Mouse (Mus musculus) adrenal gland (tissue): ENCODE results near the gene Igf2bp1.

Experiments
- intact Hi-C: fragments of 180-260 bp; cut with DNase I; formaldehyde crosslinking; loops from one replicate; pipeline ENCODE4 v1.15.1; 2025
- long read RNA-seq, 2 experiments: library from polyadenylated mRNA; unstranded; transcript quantifications; one replicate each; pipeline ENCODE4 v2.0.0; 2020; ENCODE audit warnings: borderline replicate concordance in 1 of 2; ENCODE audit not compliant: insufficient replicate concordance in 1 of 2

Gene Igf2bp1
- long read RNA-seq, experiment 1, result 0 reads
- long read RNA-seq, experiment 2, result 0 reads

GRCm38 (mm10) chr11:96005403-96006271 is at the start of gene Igf2bp1:
Gene Igf2bp1 (minus strand): TSS chr11:96005940.
- intact Hi-C loops, result loop anchor here (10.0 kb wide), 1 partner anchor 189 kb away; the partner anchor contains the start of gene Hoxb13

DNA sequence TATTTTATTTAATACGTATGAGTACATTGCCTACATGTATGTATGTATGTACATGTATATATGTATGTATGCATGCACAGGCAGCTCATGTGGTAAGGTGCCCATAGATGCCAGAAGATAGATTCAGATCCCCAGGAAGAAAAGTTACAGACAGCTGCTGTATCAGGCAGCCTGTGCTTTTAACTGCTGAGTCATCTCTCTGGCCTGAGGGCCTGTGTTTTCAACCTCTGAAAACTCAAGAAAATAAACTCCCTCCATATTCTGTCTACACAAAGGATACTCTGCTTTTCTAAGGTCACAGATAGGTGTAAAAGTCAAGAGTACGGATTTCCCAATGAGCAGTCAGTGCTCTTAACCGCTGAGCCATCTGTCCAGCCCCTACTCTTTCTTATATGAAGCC is 45.1 kb upstream of the Igf2bp1 start:
- intact Hi-C loops, result no loop called here

- intact Hi-C loops, result no loop called here
Measured at GRCm38 (mm10) chr11:96049939-96050338, 44.2 kb upstream of the Igf2bp1 start.

- intact Hi-C loops, result no loop called here
Measured at GRCm38 (mm10) chr11:96047469-96048373, 42.0 kb upstream of the Igf2bp1 start.

- intact Hi-C loops, result no loop called here
Measured at GRCm38 (mm10) chr11:96046793-96047192, 41.1 kb upstream of the Igf2bp1 start.

DNA sequence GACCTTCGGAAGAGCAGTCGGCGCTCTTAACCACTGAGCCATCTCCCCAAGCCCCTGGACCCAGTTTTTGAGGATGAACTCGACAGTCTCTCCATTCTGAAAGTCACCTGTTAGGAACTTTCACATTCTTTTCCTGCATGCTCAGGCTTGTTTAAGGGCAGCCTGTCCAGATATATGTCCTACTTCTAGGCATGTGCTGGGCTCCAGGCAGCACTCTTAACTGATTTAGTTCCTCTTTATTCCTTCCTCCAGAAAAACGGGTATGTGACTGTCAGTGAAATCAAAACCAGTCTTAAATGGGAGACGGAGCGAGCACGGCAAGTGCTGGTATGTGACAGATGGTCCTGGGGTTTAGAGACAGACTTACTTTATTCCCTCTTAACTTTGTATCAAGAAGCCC is 40.3 kb upstream of the Igf2bp1 start:
- intact Hi-C loops, result no loop called here

GRCm38 (mm10) chr11:96044803-96045567 is 39.2 kb upstream of the Igf2bp1 start:
- intact Hi-C loops, result no loop called here

- intact Hi-C loops, result no loop called here
Measured at GRCm38 (mm10) chr11:96038560-96038959, 32.8 kb upstream of the Igf2bp1 start.

- intact Hi-C loops, result no loop called here
Measured at GRCm38 (mm10) chr11:96037499-96037898, 31.8 kb upstream of the Igf2bp1 start.

DNA sequence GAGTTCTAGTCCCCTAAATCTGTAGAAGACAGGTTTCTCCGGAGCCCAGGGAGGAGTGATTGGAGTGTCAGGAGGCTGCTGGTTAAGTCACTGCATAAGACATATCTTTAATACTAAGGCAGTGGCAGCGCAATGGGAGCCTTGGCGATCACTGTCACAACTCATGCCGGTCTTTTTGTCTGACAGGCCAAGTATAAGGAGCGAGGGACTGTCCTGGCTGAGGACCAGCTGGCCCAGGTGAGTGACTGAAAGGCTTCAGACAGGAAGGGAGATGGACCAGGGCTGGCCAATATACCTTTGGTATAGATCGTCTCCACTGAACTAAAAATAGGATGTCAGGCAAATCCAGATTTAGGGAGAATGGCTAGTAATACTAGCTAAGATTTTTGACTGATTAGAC is 29.4 kb upstream of the Igf2bp1 start:
- intact Hi-C loops, result no loop called here

DNA sequence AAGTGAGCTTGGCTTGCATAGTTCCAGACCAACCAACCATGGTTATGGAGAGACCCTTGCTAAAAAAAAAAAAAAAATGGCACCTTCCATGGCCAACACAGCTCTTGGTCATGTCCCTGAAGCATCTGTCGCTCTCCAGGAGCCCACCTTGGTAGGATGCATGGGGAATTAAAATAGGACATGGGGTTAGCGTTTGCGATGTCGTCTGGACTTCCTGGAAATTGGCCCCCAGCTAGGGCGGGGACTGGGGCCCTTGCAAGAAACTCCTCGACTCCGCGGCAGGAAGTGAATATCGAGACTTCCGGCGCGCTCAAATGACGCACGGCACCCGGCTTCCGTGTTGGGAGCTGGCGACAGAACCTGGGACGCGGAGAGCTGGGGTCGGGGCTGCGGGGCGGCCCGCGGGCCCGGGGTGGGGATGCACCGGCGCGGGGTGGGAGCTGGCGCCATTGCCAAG is 28.9 kb upstream of the Igf2bp1 start, which contains the start of gene Snf8:
TSS of gene Snf8 (plus strand) at position 290 of the 457 bp plus-strand sequence.
- intact Hi-C loops, result no loop called here

- intact Hi-C loops, result no loop called here
Measured at GRCm38 (mm10) chr11:96034116-96034515, 28.4 kb upstream of the Igf2bp1 start.

DNA sequence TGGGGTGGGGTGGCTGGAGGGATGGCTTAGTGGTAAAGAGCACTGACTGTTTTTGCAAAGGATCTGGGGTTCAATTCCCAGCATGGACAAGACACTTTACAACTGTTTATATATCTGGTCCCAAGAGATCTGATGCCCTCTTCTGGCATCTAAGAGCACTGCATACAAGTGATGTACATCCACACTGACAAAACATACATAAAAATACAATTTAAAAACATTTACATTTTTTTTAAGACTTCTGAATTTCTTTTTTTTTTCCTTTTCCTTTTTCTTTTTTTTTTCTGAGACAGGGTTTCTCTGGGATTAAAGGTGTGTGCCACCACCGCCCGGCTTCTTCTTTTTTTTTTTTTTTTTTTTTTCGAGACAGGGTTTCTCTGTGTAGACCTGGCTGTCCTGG is 27.5 kb upstream of the Igf2bp1 start:
- intact Hi-C loops, result no loop called here

- intact Hi-C loops, result no loop called here
Measured at GRCm38 (mm10) chr11:96031701-96032100, 26.0 kb upstream of the Igf2bp1 start.

DNA sequence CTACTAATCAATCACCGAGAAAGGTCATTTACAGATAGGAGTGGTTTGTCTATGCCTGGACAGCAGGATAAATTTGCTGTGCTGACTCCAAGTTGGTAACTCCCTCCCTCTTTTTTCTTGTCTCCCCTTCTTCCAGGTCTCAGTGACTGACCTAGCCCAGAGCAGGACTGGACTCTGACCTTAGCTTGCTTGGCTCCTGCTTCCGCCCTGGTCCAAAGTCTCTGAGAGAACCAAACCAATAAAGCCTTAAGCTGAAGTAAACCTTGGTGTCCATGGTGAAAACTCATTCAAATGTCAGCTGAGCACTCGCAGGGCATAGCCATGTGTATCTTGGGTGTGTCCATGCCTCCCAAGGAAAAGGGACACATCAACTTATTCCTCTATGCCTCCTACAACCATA is 24.8 kb upstream of the Igf2bp1 start:
- intact Hi-C loops, result no loop called here

GRCm38 (mm10) chr11:96028130-96028529 is 22.4 kb upstream of the Igf2bp1 start:
- intact Hi-C loops, result no loop called here

GRCm38 (mm10) chr11:96020622-96021021 is 14.9 kb upstream of the Igf2bp1 start:
- intact Hi-C loops, result no loop called here

DNA sequence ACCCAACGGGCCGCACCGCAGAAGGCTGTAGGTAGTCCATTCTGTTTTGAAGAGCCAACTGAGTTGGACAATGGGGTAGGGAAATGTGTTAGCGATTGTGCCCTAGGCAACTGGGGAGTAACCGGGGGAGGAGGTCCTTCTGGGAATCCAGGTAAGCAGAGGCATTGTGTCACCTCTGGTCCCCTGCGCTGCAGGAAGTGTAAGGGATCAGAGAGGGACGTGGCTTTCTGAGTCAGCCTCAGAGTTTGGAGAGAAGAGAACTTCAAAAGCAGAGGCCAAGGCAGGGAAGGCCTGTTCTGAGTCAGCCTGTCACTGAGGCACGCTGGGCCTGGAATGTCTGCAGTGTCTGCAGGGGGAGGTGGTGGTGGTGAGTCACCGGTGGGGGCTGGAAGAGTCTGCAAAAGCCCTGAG is 12.2 kb upstream of the Igf2bp1 start:
- intact Hi-C loops, result no loop called here

GRCm38 (mm10) chr11:96015421-96015820 is 9.7 kb upstream of the Igf2bp1 start:
- intact Hi-C loops, result no loop called here

DNA sequence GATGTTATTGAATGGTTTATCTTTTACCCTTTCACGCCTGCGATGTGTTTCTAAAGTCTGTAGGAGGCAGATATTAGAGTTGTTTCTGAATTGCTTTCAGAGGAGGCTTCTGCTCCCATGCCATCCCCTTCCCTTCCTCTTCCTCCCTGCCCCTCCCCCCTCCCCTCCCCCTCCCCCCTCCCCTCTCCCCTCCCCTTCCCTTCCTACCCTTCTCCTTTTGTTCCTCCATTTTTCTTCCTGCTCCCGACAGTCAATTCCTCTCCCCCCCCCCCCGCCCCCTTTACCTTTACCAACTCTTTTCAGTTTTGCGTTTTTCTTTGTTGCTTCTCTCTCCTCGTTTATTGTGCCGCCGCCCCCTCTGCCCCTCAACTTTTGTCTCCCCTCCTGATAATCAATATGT is 6.2 kb upstream of the Igf2bp1 start:
- intact Hi-C loops, result no loop called here

DNA sequence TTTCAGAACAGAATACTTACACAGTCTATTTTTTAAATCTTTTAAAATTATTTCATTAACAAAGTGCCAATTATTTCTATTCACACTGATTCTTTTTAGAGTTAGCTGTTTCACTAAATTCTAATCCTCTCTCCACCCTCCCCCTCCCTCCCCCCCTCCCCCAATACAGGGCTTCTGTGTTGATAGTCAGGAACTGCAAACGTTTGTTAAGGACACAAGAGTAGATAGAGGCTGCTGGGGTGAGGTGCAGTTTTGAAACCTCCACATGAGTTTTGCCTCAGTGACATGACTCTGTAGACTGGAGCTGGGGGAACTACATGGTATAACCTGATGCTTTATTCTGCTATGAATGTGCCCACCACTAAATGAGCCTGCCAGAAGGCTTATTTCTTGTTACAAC is 3.1 kb upstream of the Igf2bp1 start:
- intact Hi-C loops, result loop anchor here (10.0 kb wide), 1 partner anchor 186 kb away; the partner anchor contains the start of gene Hoxb13
